Mouse (Mus musculus): Measurements from ENCODE around the gene Ubn1. TPM values are rescaled to one million over a fixed set of nuclear protein-coding genes. Genes with fewer than 3 reads are reported as not detected.
A peak's percentile ranks its signal among the peaks of the same experiment; 100 is the strongest.

The Ubn1 gene
- polyA plus RNA-seq, 1 experiment from 2014 or later = 24.2 TPM

DNA sequence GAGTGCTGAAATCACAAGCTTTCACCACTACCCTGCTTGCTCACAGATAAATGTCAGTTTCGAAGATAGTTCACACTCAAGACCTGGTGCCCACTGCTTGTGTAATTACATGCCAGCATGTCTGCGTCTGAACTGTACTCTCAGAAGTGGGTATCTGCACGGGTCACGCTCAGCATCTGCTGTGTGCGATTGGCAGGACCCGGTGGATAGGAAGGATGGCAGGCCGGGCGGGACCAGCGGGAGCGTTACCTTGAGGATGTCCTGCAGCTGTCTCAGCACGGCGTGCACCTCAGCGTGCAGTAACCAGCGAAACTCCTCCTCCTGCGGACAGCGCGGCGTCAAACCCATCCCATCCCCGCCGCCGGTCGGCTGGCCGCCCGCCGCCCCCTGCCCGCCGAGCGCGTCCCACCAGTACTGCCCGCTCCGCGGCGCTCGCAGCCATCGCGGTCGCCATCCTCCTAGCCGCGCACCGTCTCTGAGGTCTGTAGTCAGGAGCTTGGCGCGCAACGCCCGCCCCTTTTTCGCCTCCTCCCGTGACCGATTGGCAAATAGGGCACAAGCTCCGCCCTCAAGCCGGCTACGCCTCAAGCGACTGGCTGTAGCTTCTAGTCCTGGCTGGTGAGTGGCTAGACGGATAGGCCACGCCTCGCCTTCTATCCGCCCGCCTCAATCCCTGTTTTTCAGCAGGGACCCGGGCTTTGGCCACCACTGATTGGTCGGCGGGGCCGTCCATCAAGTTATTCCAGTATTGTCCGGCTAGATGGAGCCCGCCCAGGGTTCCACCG, 36.6 kb upstream of the Ubn1 start, which contains the start of gene Rogdi:
Rogdi (minus strand) TSS at position 500 of the 785 bp plus-strand sequence.
- Histone ChIP-seq H3K27me3 (replicated peaks; ENCODE audit: control insufficient read depth, insufficient read depth, low read length) (no peaks in the 10 kb centered on the region), H3K4me1 (ENCODE audit: control insufficient read depth, insufficient read depth, low read length) (no peaks in the 10 kb centered on the region), H3K4me3 (ENCODE audit: low read depth, low read length) (peak within 1 kb of the TSS; percentile 67), H3K36me3 (ENCODE audit: control insufficient read depth, insufficient read depth, low read length) (peaks cover 45% of the 10 kb centered on the region), H3K27ac (replicated peaks; ENCODE audit: low read depth, low read length) (peak within 1 kb of the TSS; percentile 50), H3K9ac (ENCODE audit: low read depth, low read length) (peak within 1 kb of the TSS; percentile 70), H3K4me2 (ENCODE audit: low read depth, low read length) (peak within 1 kb of the TSS; percentile 74), H3K9me3 (ENCODE audit: control insufficient read depth, low read length) (no peaks in the 10 kb centered on the region)
- ATAC-seq (ENCODE audit: low read depth) (peak; percentile 99), DNase-seq (ENCODE audit: low spot score) (peak; percentile 100)
- under 1% methylated on average over 39 of the region's 63 CpGs for WGBS

- Histone ChIP-seq H3K9ac (ENCODE audit: low read depth, low read length) (no peak overlapping the region), H3K27ac (replicated peaks; ENCODE audit: low read depth, low read length) (0 out of 2 replicates have a peak overlapping the region, but pooled peaks have one; percentile 33), H3K9me3 (ENCODE audit: control insufficient read depth, low read length) (no peaks in the 10 kb centered on the region), H3K4me1 (ENCODE audit: control insufficient read depth, insufficient read depth, low read length) (no peaks in the 10 kb centered on the region), H3K4me3 (ENCODE audit: low read depth, low read length) (no peak overlapping the region), H3K4me2 (ENCODE audit: low read depth, low read length) (no peak overlapping the region), H3K27me3 (replicated peaks; ENCODE audit: control insufficient read depth, insufficient read depth, low read length) (no peaks in the 10 kb centered on the region), H3K36me3 (ENCODE audit: control insufficient read depth, insufficient read depth, low read length) (peaks cover 58% of the 10 kb centered on the region)
- no peak for DNase-seq (ENCODE audit: low spot score)
- no peak for ATAC-seq (ENCODE audit: low read depth)
- 96% methylated on average over 4 of the region's 4 CpGs for WGBS
Measured at GRCm38 (mm10) chr16:5014578-5014977, 35.3 kb upstream of the Ubn1 start.

DNA sequence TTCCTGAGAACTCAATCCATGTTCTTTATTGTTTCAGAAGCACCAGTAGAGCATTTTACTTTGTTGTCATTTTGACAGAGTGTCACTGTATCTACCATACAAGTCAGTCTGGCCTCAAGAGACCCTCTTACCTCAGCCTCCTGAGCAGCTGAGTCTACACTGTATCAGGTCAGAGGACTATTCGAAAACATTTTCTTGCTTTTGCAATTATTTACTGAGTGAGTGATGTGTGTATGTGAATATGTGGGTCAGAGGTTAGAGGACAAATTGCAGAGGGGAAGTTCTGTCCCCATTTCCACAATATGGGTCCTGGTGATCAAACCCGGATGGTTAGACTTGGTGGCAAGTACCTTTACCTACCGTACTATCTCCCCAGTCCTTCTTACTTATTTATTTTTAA, 25.8 kb upstream of the Ubn1 start:
- H3K4me2 ChIP-seq (ENCODE audit: low read depth, low read length) = no peak overlapping the region
- H3K4me1 ChIP-seq (ENCODE audit: control insufficient read depth, insufficient read depth, low read length) = no peaks in the 10 kb centered on the region
- H3K36me3 ChIP-seq (ENCODE audit: control insufficient read depth, insufficient read depth, low read length) = peaks cover 98% of the 10 kb centered on the region
- ATAC-seq (ENCODE audit: low read depth) (no peak), DNase-seq (ENCODE audit: low spot score) (no peak)
- H3K9me3 ChIP-seq (ENCODE audit: control insufficient read depth, low read length) = no peaks in the 10 kb centered on the region
- WGBS = 94% methylated on average over 3 of the region's 3 CpGs
- no peaks in the 10 kb centered on the region for H3K27me3 ChIP-seq (replicated peaks; ENCODE audit: control insufficient read depth, insufficient read depth, low read length)
- no peak overlapping the region for H3K9ac ChIP-seq (ENCODE audit: low read depth, low read length)
- no peak overlapping the region for H3K4me3 ChIP-seq (ENCODE audit: low read depth, low read length)
- H3K27ac ChIP-seq (replicated peaks; ENCODE audit: low read depth, low read length) = no peak overlapping the region

- Histone ChIP-seq H3K4me1 (ENCODE audit: control insufficient read depth, insufficient read depth, low read length) (no peaks in the 10 kb centered on the region), H3K36me3 (ENCODE audit: control insufficient read depth, insufficient read depth, low read length) (peaks cover 100% of the 10 kb centered on the region), H3K27ac (replicated peaks; ENCODE audit: low read depth, low read length) (no peak overlapping the region), H3K4me3 (ENCODE audit: low read depth, low read length) (no peak overlapping the region), H3K9ac (ENCODE audit: low read depth, low read length) (no peak overlapping the region), H3K27me3 (replicated peaks; ENCODE audit: control insufficient read depth, insufficient read depth, low read length) (no peaks in the 10 kb centered on the region), H3K9me3 (ENCODE audit: control insufficient read depth, low read length) (no peaks in the 10 kb centered on the region), H3K4me2 (ENCODE audit: low read depth, low read length) (no peak overlapping the region)
- peak; percentile 3 for DNase-seq (ENCODE audit: low spot score)
- no peak for ATAC-seq (ENCODE audit: low read depth)
- 65% methylated on average over 2 of the region's 2 CpGs for WGBS
Measured at GRCm38 (mm10) chr16:5029847-5030246, 20.0 kb upstream of the Ubn1 start.

- no peaks in the 10 kb centered on the region for H3K27me3 ChIP-seq (replicated peaks; ENCODE audit: control insufficient read depth, insufficient read depth, low read length)
- no peaks in the 10 kb centered on the region for H3K9me3 ChIP-seq (ENCODE audit: control insufficient read depth, low read length)
- no peak overlapping the region for H3K27ac ChIP-seq (replicated peaks; ENCODE audit: low read depth, low read length)
- no peak overlapping the region for H3K4me2 ChIP-seq (ENCODE audit: low read depth, low read length)
- no peak overlapping the region for H3K9ac ChIP-seq (ENCODE audit: low read depth, low read length)
- no peak overlapping the region for H3K4me3 ChIP-seq (ENCODE audit: low read depth, low read length)
- H3K36me3 ChIP-seq (ENCODE audit: control insufficient read depth, insufficient read depth, low read length) = peaks cover 95% of the 10 kb centered on the region
- ATAC-seq (ENCODE audit: low read depth) = no peak
- WGBS = 91% methylated on average over 3 of the region's 3 CpGs
- no peaks in the 10 kb centered on the region for H3K4me1 ChIP-seq (ENCODE audit: control insufficient read depth, insufficient read depth, low read length)
- no peak for DNase-seq (ENCODE audit: low spot score)
Measured at GRCm38 (mm10) chr16:5035591-5035990, 14.3 kb upstream of the Ubn1 start.

DNA sequence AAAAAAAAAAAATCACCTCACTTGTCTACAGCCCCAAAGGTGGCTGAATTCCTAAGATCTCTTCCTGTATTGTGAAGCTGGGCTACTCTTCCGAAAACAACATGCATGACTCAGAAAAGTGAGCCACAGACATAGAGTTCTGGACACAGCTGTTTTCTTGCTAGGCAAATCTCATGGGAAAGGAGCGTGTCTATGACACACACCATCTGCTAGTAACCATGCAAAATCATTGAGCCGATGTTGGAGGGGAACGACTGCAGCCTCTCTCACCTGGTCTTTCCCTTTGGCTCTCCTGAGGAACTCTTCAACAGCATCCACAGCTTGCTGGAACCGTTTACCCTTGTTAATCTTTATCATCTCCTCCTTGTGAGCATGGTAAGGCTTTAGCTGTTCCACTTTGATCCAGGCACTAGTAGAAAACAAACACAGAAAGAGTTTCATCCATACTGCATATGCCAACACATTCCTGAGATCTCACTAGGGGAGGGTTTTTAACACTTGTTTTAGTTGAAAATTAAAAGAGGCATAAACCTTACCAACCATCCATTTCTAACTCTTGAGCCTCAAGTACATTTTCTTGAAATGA, 13.1 kb upstream of the Ubn1 start:
- ATAC-seq (ENCODE audit: low read depth) (no peak), DNase-seq (ENCODE audit: low spot score) (peak; percentile 21)
- H3K36me3 ChIP-seq (ENCODE audit: control insufficient read depth, insufficient read depth, low read length) = peaks cover 95% of the 10 kb centered on the region
- H3K4me2 ChIP-seq (ENCODE audit: low read depth, low read length) = no peak overlapping the region
- no peak overlapping the region for H3K4me3 ChIP-seq (ENCODE audit: low read depth, low read length)
- H3K27ac ChIP-seq (replicated peaks; ENCODE audit: low read depth, low read length) = no peak overlapping the region
- H3K9ac ChIP-seq (ENCODE audit: low read depth, low read length) = no peak overlapping the region
- no peaks in the 10 kb centered on the region for H3K4me1 ChIP-seq (ENCODE audit: control insufficient read depth, insufficient read depth, low read length)
- no peaks in the 10 kb centered on the region for H3K27me3 ChIP-seq (replicated peaks; ENCODE audit: control insufficient read depth, insufficient read depth, low read length)
- 79% methylated on average over 5 of the region's 5 CpGs for WGBS
- no peaks in the 10 kb centered on the region for H3K9me3 ChIP-seq (ENCODE audit: control insufficient read depth, low read length)

GRCm38 (mm10) chr16:5045322-5045721, 4.5 kb upstream of the Ubn1 start:
- H3K4me1 ChIP-seq (ENCODE audit: control insufficient read depth, insufficient read depth, low read length) = peaks cover 14% of the 10 kb centered on the region
- ATAC-seq (ENCODE audit: low read depth) (no peak), DNase-seq (ENCODE audit: low spot score) (no peak)
- no peaks in the 10 kb centered on the region for H3K9me3 ChIP-seq (ENCODE audit: control insufficient read depth, low read length)
- WGBS = 91% methylated on average over 3 of the region's 3 CpGs
- H3K36me3 ChIP-seq (ENCODE audit: control insufficient read depth, insufficient read depth, low read length) = peaks cover 75% of the 10 kb centered on the region
- H3K9ac ChIP-seq (ENCODE audit: low read depth, low read length) = no peak overlapping the region
- no peak overlapping the region for H3K4me3 ChIP-seq (ENCODE audit: low read depth, low read length)
- no peaks in the 10 kb centered on the region for H3K27me3 ChIP-seq (replicated peaks; ENCODE audit: control insufficient read depth, insufficient read depth, low read length)
- H3K4me2 ChIP-seq (ENCODE audit: low read depth, low read length) = no peak overlapping the region
- H3K27ac ChIP-seq (replicated peaks; ENCODE audit: low read depth, low read length) = no peak overlapping the region

- H3K9me3 ChIP-seq (ENCODE audit: control insufficient read depth, low read length) = no peaks in the 10 kb centered on the region
- no peaks in the 10 kb centered on the region for H3K27me3 ChIP-seq (replicated peaks; ENCODE audit: control insufficient read depth, insufficient read depth, low read length)
- under 1% methylated on average over 32 of the region's 38 CpGs for WGBS
- peak overlapping the region; percentile 88 for H3K9ac ChIP-seq (ENCODE audit: low read depth, low read length)
- H3K4me1 ChIP-seq (ENCODE audit: control insufficient read depth, insufficient read depth, low read length) = peaks cover 16% of the 10 kb centered on the region
- peak overlapping the region; percentile 93 for H3K27ac ChIP-seq (replicated peaks; ENCODE audit: low read depth, low read length)
- peak; percentile 34 for ATAC-seq (ENCODE audit: low read depth)
- DNase-seq (ENCODE audit: low spot score) = no peak
- peak overlapping the region; percentile 86 for H3K4me3 ChIP-seq (ENCODE audit: low read depth, low read length)
- H3K4me2 ChIP-seq (ENCODE audit: low read depth, low read length) = peak overlapping the region; percentile 57
- peaks cover 47% of the 10 kb centered on the region for H3K36me3 ChIP-seq (ENCODE audit: control insufficient read depth, insufficient read depth, low read length)
Measured at GRCm38 (mm10) chr16:5049182-5049773, 579 bp upstream of the Ubn1 start.

All from embryonic facial prominence, embryonic 14.5 days (tissue).